ENCODE assay signal across 9 mouse cellular contexts in genomic region chr19:55744576-55745191, GRCm38 (mm10). TPM values are rescaled to one million over a fixed set of nuclear protein-coding genes. Genes with fewer than 3 reads are reported as not detected.
DNase-seq lines count a peak whose midpoint lies in the region; ATAC-seq and TF ChIP-seq lines count a peak whose summit lies in the region.
"Had no signal": no experiment of that assay in that cellular context is flagged by ENCODE, and none has a peak within 500 bp of the region (broad histone marks: within the 10 kb centered on the region; RNA-seq: fewer than 3 reads in every experiment).

No protein-coding gene starts in this region.

- H3K4me1 ChIP-seq in heart, postnatal 0 days (ENCODE audit: control insufficient read depth, insufficient read depth) = peaks cover 36% of the 10 kb centered on the region
- H3K4me1 ChIP-seq in liver, embryonic 14.5 days (replicated peaks; ENCODE audit: control insufficient read depth in 2 of 2, insufficient read depth in 2 of 2, low read length in 1 of 2) = peaks cover 0 to 7% of the 10 kb centered on the region in 2 experiments; a peak in 2 of 4 replicates
- H3K4me1 ChIP-seq in stomach, postnatal 0 days (replicated peaks; ENCODE audit: control insufficient read depth, insufficient read depth) = peaks cover 9% of the 10 kb centered on the region

- DNase-seq in heart, adult 8-10 months (ENCODE audit: low spot score) = peak; percentile 19
- no peak for DNase-seq in heart, postnatal 25 days (ENCODE audit: low spot score)
- peak; percentile 44 for DNase-seq in adrenal gland, postnatal 14 days
- no peak for DNase-seq in heart, postnatal 0 days (ENCODE audit: low spot score)
- DNase-seq in liver, embryonic 14.5 days (ENCODE audit: low read depth in 3 of 3, low spot score in 3 of 3) = no peak
- DNase-seq in stomach, postnatal 0 days (ENCODE audit: low spot score) = peak; percentile 38
- no peak for DNase-seq in gastrocnemius, adult 8-10 months (ENCODE audit: low spot score in 2 of 2)
- no peak for DNase-seq in frontal cortex, postnatal 36 days (ENCODE audit: low spot score in 2 of 2)

- H3K27ac ChIP-seq in heart, postnatal 0 days (ENCODE audit: low read depth) = peak overlapping the region; percentile 99
- no peak overlapping the region for H3K27ac ChIP-seq in liver, embryonic 14.5 days
- H3K27ac ChIP-seq in stomach, postnatal 0 days (replicated peaks) = peak overlapping the region; percentile 61

- no peak for ATAC-seq in heart, postnatal 0 days (ENCODE audit: insufficient read depth, low read depth)
- ATAC-seq in liver, embryonic 14.5 days (ENCODE audit: insufficient read depth) = no peak
- ATAC-seq in stomach, postnatal 0 days (ENCODE audit: low FRiP score, low TSS enrichment) = no peak

- peak overlapping the region; percentile 89 for H3K9ac ChIP-seq in heart, postnatal 0 days (replicated peaks; ENCODE audit: low read depth, low read length)
- no peak overlapping the region for H3K9ac ChIP-seq in liver, embryonic 14.5 days (replicated peaks)
- H3K9ac ChIP-seq in stomach, postnatal 0 days (ENCODE audit: low read length) = peak overlapping the region; percentile 98

- TF ChIP-seq EP300 in heart, postnatal 0 days (IDR thresholded peaks at IDR 0.05; ENCODE audit: low read depth) = no peak
- TF ChIP-seq EP300 in liver, embryonic 14.5 days (IDR thresholded peaks at IDR 0.05; ENCODE audit: low read depth) = no peak
- TF ChIP-seq EP300 in stomach, postnatal 0 days (optimal IDR thresholded peaks at IDR 0.05) = no peak

- H3K27me3 ChIP-seq in heart, postnatal 0 days (ENCODE audit: control insufficient read depth, insufficient read depth, low read length) = no peaks in the 10 kb centered on the region
- H3K27me3 ChIP-seq in liver, embryonic 14.5 days (ENCODE audit: control insufficient read depth, insufficient read depth, low read length) = peaks cover 74% of the 10 kb centered on the region
- H3K27me3 ChIP-seq in stomach, postnatal 0 days (ENCODE audit: control insufficient read depth, insufficient read depth, low read length) = no peaks in the 10 kb centered on the region

- H3K9me3 ChIP-seq in heart, postnatal 0 days (replicated peaks; ENCODE audit: control insufficient read depth, low read length) = no peaks in the 10 kb centered on the region
- no peaks in the 10 kb centered on the region for H3K9me3 ChIP-seq in liver, embryonic 14.5 days (ENCODE audit: control insufficient read depth, low read length)
- H3K9me3 ChIP-seq in stomach, postnatal 0 days (ENCODE audit: control insufficient read depth, low read length) = no peaks in the 10 kb centered on the region

- no peak for TF ChIP-seq CTCF in heart, postnatal 0 days (IDR thresholded peaks at IDR 0.05; ENCODE audit: low read depth)
- TF ChIP-seq CTCF in liver, embryonic 14.5 days (IDR thresholded peaks at IDR 0.05; ENCODE audit: low read depth) = no peak
- 0 out of 2 replicates have a peak, but pooled peaks have one; percentile 33 for TF ChIP-seq CTCF in stomach, postnatal 0 days (IDR thresholded peaks at IDR 0.05; ENCODE audit: low read depth)

- H3K4me3 ChIP-seq in heart, postnatal 0 days (ENCODE audit: low read depth, low read length) = peak overlapping the region; percentile 80
- H3K4me3 ChIP-seq in liver, embryonic 14.5 days (ENCODE audit: insufficient read depth in 1 of 2, low read depth in 2 of 2, low read length in 2 of 2) = peak overlapping the region; percentile 19 to 61; a peak in 3 of 4 replicates
- H3K4me3 ChIP-seq in stomach, postnatal 0 days (ENCODE audit: low read depth, low read length) = peak overlapping the region; percentile 84

- intact Hi-C loops in heart, postnatal 25 days (cut with DNase I) = loop anchor here (5.0 to 10.0 kb wide), 2 partner anchors 63 to 410 kb away; no protein-coding TSS in a partner anchor

- WGBS in heart, postnatal 0 days = 8% methylated on average over 21 of the region's 21 CpGs
- WGBS in liver, embryonic 14.5 days (ENCODE audit: insufficient replicate concordance) = 7% methylated on average over 21 of the region's 21 CpGs
- WGBS in stomach, postnatal 0 days = 7% methylated on average over 21 of the region's 21 CpGs

- no peaks in the 10 kb centered on the region for H3K36me3 ChIP-seq in heart, postnatal 0 days (replicated peaks; ENCODE audit: control insufficient read depth, insufficient read depth, low read length)
- no peaks in the 10 kb centered on the region for H3K36me3 ChIP-seq in liver, embryonic 14.5 days (replicated peaks; ENCODE audit: control insufficient read depth, insufficient read depth, low read depth)
- no peaks in the 10 kb centered on the region for H3K36me3 ChIP-seq in stomach, postnatal 0 days (ENCODE audit: control insufficient read depth, insufficient read depth, low read length)
- H3K36me3 ChIP-seq: G1E had no signal

- peak overlapping the region; percentile 95 for H3K4me2 ChIP-seq in heart, postnatal 0 days (ENCODE audit: low read depth, low read length)
- peak overlapping the region; percentile 61 for H3K4me2 ChIP-seq in liver, embryonic 14.5 days (ENCODE audit: low read depth)
- peak overlapping the region; percentile 86 for H3K4me2 ChIP-seq in stomach, postnatal 0 days (replicated peaks; ENCODE audit: low read depth)

RNA-seq across cellular contexts. Expression of gene Tcf7l2, which starts 3.1 kb away (rescaled TPM):
- total RNA-seq in heart, adult 8-10 months (2022) = 10 to 100 TPM in 3 of 4 experiments, 1 to 10 TPM in 1; 10.0 to 14.7 (median 12.3) TPM
- 10 to 100 TPM; 14.6 to 14.7 TPM for total RNA-seq in heart, postnatal 25 days (2021)
- 26.6 and 29.7 TPM in 2 replicates for total RNA-seq in adrenal gland, postnatal 14 days (2021)
- total RNA-seq in heart, postnatal 0 days (2014; rRNA removed; ENCODE audit: low replicate concordance) = 2.9 and 3.0 TPM in 2 replicates
- 38.6 and 42.5 TPM in 2 replicates for polyA plus RNA-seq in heart, postnatal 0 days (2015; fragmentation: Nextera tagmentation; extraction: Ambion mirVana)
- 6.9 and 7.8 TPM in 2 replicates for polyA plus RNA-seq in liver, embryonic 14.5 days (2012; rRNA removed)
- polyA plus RNA-seq in liver, embryonic 14.5 days (2014; fragmentation: Nextera tagmentation; extraction: Ambion mirVana) = 18.4 and 19.5 TPM in 2 replicates
- polyA plus RNA-seq in stomach, postnatal 0 days (2015; fragmentation: Nextera tagmentation; extraction: Ambion mirVana) = 40.6 and 41.7 TPM in 2 replicates
- 10 to 100 TPM in 1 of 4 experiments, 1 to 10 TPM in 3; 5.7 to 10.7 (median 7.7) TPM for total RNA-seq in gastrocnemius, adult 8-10 months (2022)

Comparison
In these comparisons a context has a peak if more than half of its experiments do, and no peak if none do; other contexts are left out.
1. DNase-seq: peak in heart, adult 8-10 months (single experiment), adrenal gland, postnatal 14 days (single experiment) and stomach, postnatal 0 days (single experiment); none in heart, postnatal 25 days (single experiment), heart, postnatal 0 days (single experiment), liver, embryonic 14.5 days (0 of 3), gastrocnemius, adult 8-10 months (0 of 2) and frontal cortex, postnatal 36 days (0 of 2).
2. Peak in every context shown above with its lines, with median percentiles within 50 percentile points of each other: H3K4me2 ChIP-seq and H3K4me3 ChIP-seq.